13 mouse cellular contexts compared by ENCODE assay signal in the genomic region with DNA sequence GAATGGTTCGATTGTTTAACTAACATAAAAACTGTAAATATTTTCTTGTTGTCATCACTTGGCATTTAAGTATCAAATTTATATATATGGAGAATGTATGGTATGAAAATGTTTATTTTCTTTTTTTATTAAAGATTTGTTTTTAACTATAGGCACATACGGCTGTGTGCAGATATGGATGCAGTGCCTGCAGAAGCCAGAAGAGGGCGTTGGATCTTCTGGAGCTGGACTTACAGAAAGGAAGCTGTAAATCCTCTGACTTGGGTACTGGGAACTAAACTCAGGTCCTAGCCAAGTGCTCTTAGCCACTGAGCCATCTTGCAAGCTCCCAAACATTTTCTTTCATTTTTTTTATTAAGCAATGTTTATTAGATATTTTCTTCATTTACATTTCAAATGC.
DNase-seq lines count a peak whose midpoint lies in the region; ATAC-seq and TF ChIP-seq lines count a peak whose summit lies in the region.
"Had no signal": no experiment of that assay in that cellular context is flagged by ENCODE, and none has a peak within 500 bp of the region (broad histone marks: within the 10 kb centered on the region; RNA-seq: fewer than 3 reads in every experiment).

No protein-coding gene starts in this region.

- H3K27ac ChIP-seq in liver, embryonic 11.5 days (ENCODE audit: low read depth, low read length) = no peak overlapping the region
- no peak overlapping the region for H3K27ac ChIP-seq in CH12.LX (ENCODE audit: insufficient read depth, low read depth)
- no peak overlapping the region for H3K27ac ChIP-seq in midbrain, embryonic 10.5 days (replicated peaks)
- H3K27ac ChIP-seq: stomach, embryonic 15.5 days had no signal

- TF ChIP-seq RAD21 in CH12.LX (IDR thresholded peaks at IDR 0.05; ENCODE audit: low read depth, low read length) = no peak; the same call in none of the 2 replicates

- no peak for ATAC-seq in liver, embryonic 11.5 days (replicated peaks; ENCODE audit: low FRiP score)

- no peaks in the 10 kb centered on the region for H3K9me3 ChIP-seq in liver, embryonic 11.5 days (ENCODE audit: control insufficient read depth, low read length)
- no peaks in the 10 kb centered on the region for H3K9me3 ChIP-seq in CH12.LX (replicated peaks; ENCODE audit: low read length)
- no peaks in the 10 kb centered on the region for H3K9me3 ChIP-seq in midbrain, embryonic 10.5 days (replicated peaks)
- H3K9me3 ChIP-seq: stomach, embryonic 15.5 days had no signal

- 0 out of 4 replicates have a peak, but pooled peaks of 1 of the 2 experiments have one; percentile 30 for TF ChIP-seq CTCF in CH12.LX (conservative IDR thresholded peaks at IDR 0.05 in 1 of 2, IDR thresholded peaks at IDR 0.05 in 1 of 2; ENCODE audit: low read depth in 2 of 2, low read length in 2 of 2)
- peak; percentile 13; the same call in 1 of the 2 replicates for TF ChIP-seq CTCF in brain, embryonic 14.5 days (IDR thresholded peaks at IDR 0.05; ENCODE audit: borderline replicate concordance, extremely low read depth, insufficient read depth, insufficient read length)

- TF ChIP-seq EP300 in CH12.LX (IDR thresholded peaks at IDR 0.05; ENCODE audit: low read length) = no peak

- dilution Hi-C loops in CH12.LX (cut with MboI; ENCODE audit: extremely low pct_ligation_motif_present, extremely low pct_unique_long_range_greater_than_20kb, low sequenced_read_pairs) = no loop called here

- H3K4me1 ChIP-seq in liver, embryonic 11.5 days (replicated peaks; ENCODE audit: control insufficient read depth, insufficient read depth, low read length) = no peaks in the 10 kb centered on the region
- H3K4me1 ChIP-seq in CH12.LX (ENCODE audit: control insufficient read depth in 1 of 2, insufficient read depth in 2 of 2) = peaks cover 0 to 16% of the 10 kb centered on the region in 2 experiments; a peak in 2 of 4 replicates
- H3K4me1 ChIP-seq in midbrain, embryonic 10.5 days = peaks cover 11% of the 10 kb centered on the region
- H3K4me1 ChIP-seq: stomach, embryonic 15.5 days had no signal

- in situ Hi-C loops in CH12.LX (cut with MboI; ENCODE audit: low pct_ligation_motif_present, low pct_unique_long_range_greater_than_20kb, low sequenced_read_pairs) = no loop called here

- 84% methylated on average over 3 of the region's 3 CpGs for WGBS in liver, embryonic 11.5 days
- WGBS in midbrain, embryonic 10.5 days = 88% methylated on average over 3 of the region's 3 CpGs

- no peak overlapping the region for H3K4me2 ChIP-seq in liver, embryonic 11.5 days
- no peak overlapping the region for H3K4me2 ChIP-seq in CH12.LX (ENCODE audit: insufficient read depth, low read depth, poor library complexity, severe bottlenecking)
- H3K4me2 ChIP-seq: stomach, embryonic 15.5 days had no signal

- TF ChIP-seq POLR2A in CH12.LX (IDR thresholded peaks at IDR 0.05; ENCODE audit: low read depth, low read length) = no peak
- TF ChIP-seq POLR2A in brain, embryonic 14.5 days (IDR thresholded peaks at IDR 0.05; ENCODE audit: borderline replicate concordance, extremely low read depth, insufficient read depth, insufficient read length, poor library complexity, severe bottlenecking) = no peak

- no peaks in the 10 kb centered on the region for H3K79me2 ChIP-seq in CH12.LX (replicated peaks; ENCODE audit: control insufficient read depth, extremely low read depth, insufficient read depth, poor library complexity, severe bottlenecking)

- no peak overlapping the region for H3K4me3 ChIP-seq in liver, embryonic 11.5 days (ENCODE audit: low read depth, low read length)
- no peak overlapping the region for H3K4me3 ChIP-seq in CH12.LX (replicated peaks in 1 of 3; ENCODE audit: low read depth in 2 of 3, low read length in 2 of 3, poor library complexity in 1 of 3)
- no peak overlapping the region for H3K4me3 ChIP-seq in midbrain, embryonic 10.5 days
- H3K4me3 ChIP-seq: stomach, embryonic 15.5 days had no signal

- H3K27me3 ChIP-seq in liver, embryonic 11.5 days (replicated peaks; ENCODE audit: control insufficient read depth, insufficient read depth, low read length) = no peaks in the 10 kb centered on the region
- H3K27me3 ChIP-seq in CH12.LX (replicated peaks) = no peaks in the 10 kb centered on the region
- H3K27me3 ChIP-seq in midbrain, embryonic 10.5 days (ENCODE audit: low read depth, poor library complexity, severe bottlenecking) = no peaks in the 10 kb centered on the region
- H3K27me3 ChIP-seq: stomach, embryonic 15.5 days had no signal

- H3K9ac ChIP-seq in liver, embryonic 11.5 days (ENCODE audit: low read depth, low read length) = no peak overlapping the region
- no peak overlapping the region for H3K9ac ChIP-seq in CH12.LX (ENCODE audit: insufficient read depth, low read depth)
- H3K9ac ChIP-seq: stomach, embryonic 15.5 days had no signal

- DNase-seq in liver (peak; percentile 13), A20 (ENCODE audit: low read depth, low spot score) (peak; percentile 44), CH12.LX (ENCODE audit: extremely low read depth) (no peak)
- DNase-seq in liver, embryonic 11.5 days (ENCODE audit: low spot score) = no peak
- DNase-seq in brain, embryonic 14.5 days (ENCODE audit: low read depth) = no peak
- no peak for DNase-seq in urinary bladder, postnatal 25 days (ENCODE audit: low spot score)
- DNase-seq in spleen, adult 18-20 months = no peak
- DNase-seq in midbrain, embryonic 10.5 days (ENCODE audit: low spot score) = no peak
- DNase-seq: heart, adult 11 months; heart, postnatal 14 days; lung, postnatal 4 days; right cerebral cortex, postnatal 25 days had no signal

- H3K36me3 ChIP-seq in liver, embryonic 11.5 days (ENCODE audit: control insufficient read depth, insufficient read depth, low read length) = no peaks in the 10 kb centered on the region
- H3K36me3 ChIP-seq in CH12.LX (replicated peaks in 1 of 2; ENCODE audit: control insufficient read depth in 1 of 2, insufficient read depth in 1 of 2, low read length in 1 of 2) = no peaks in the 10 kb centered on the region
- H3K36me3 ChIP-seq in midbrain, embryonic 10.5 days = no peaks in the 10 kb centered on the region
- H3K36me3 ChIP-seq: stomach, embryonic 15.5 days had no signal

TF ChIP-seq in CH12.LX, 34 proteins besides CTCF, POLR2A, EP300 and RAD21:
- TF ChIP-seq JUN (IDR thresholded peaks at IDR 0.05; ENCODE audit: insufficient read depth, low read depth, low read length) (no peak), TBP (conservative IDR thresholded peaks at IDR 0.05; ENCODE audit: low read depth, low read length) (no peak), SMC3 (IDR thresholded peaks at IDR 0.05; ENCODE audit: low read depth, low read length) (peak; percentile 34), MEF2A (IDR thresholded peaks at IDR 0.05; ENCODE audit: borderline replicate concordance, low read depth, low read length) (no peak), KAT2A (IDR thresholded peaks at IDR 0.05; ENCODE audit: insufficient replicate concordance, low read length) (no peak), ZMIZ1 (IDR thresholded peaks at IDR 0.05; ENCODE audit: low read depth, low read length) (no peak)
TF ChIP-seq in CH12.LX: peak in this region for 1.

Comparison
In these comparisons a context has a peak if more than half of its experiments do, and no peak if none do; other contexts are left out.
1. DNase-seq: peak in liver (single experiment) and A20 (single experiment); none in liver, embryonic 11.5 days (single experiment), CH12.LX (single experiment), brain, embryonic 14.5 days (single experiment), urinary bladder, postnatal 25 days (single experiment), spleen, adult 18-20 months (0 of 2) and midbrain, embryonic 10.5 days (single experiment).